Mouse (Mus musculus) embryonic facial prominence, embryonic 11.5 days (tissue): ENCODE data around the gene Uvrag. TPM values are rescaled to one million over a fixed set of nuclear protein-coding genes. Genes with fewer than 3 reads are reported as not detected.

Experiments
- ATAC-seq: fragments of 200-750 bp; cut with Nextera tagmentation; replicated peaks from 2 replicates; pipeline ENCODE4 v1.8.0; 2017; ENCODE audit warnings: low read depth; ENCODE audit not compliant: insufficient number of reproducible peaks, low FRiP score, low TSS enrichment
- DNase-seq: peaks from one replicate; pipeline ENCODE4 v3.0.0-alpha.2; 2015; ENCODE audit warnings: low spot score
- H3K27ac ChIP-seq: fragments of 300-500 bp; sonication (generic); replicated peaks from 2 replicates; pipeline ENCODE4 v1.5.1; 2014; ENCODE audit warnings: mild to moderate bottlenecking, low read depth, low read length, control low read depth
- H3K27me3 ChIP-seq: fragments of 300-500 bp; sonication (generic); 2 replicates; pipeline ENCODE4 v1.6.1; 2014; ENCODE audit warnings: mild to moderate bottlenecking, low read length, moderate library complexity, mixed read lengths; ENCODE audit not compliant: control insufficient read depth, insufficient read depth
- H3K36me3 ChIP-seq: fragments of 300-500 bp; sonication (generic); replicated peaks from 2 replicates; pipeline ENCODE4 v1.6.1; 2014; ENCODE audit warnings: low read depth, mild to moderate bottlenecking, low read length, moderate library complexity, mixed read lengths; ENCODE audit not compliant: control insufficient read depth, insufficient read depth
- H3K4me1 ChIP-seq: fragments of 300-500 bp; sonication (generic); 2 replicates; pipeline ENCODE4 v1.6.1; 2014; ENCODE audit warnings: low read length, mixed read lengths; ENCODE audit not compliant: control insufficient read depth, insufficient read depth
- H3K4me2 ChIP-seq: fragments of 300-500 bp; sonication (generic); 2 replicates; pipeline ENCODE4 v1.6.1; 2014; ENCODE audit warnings: low read depth, mild to moderate bottlenecking, control low read depth, low read length, moderate library complexity
- H3K4me3 ChIP-seq: fragments of 300-500 bp; sonication (generic); 2 replicates; pipeline ENCODE4 v1.5.1; 2014; ENCODE audit warnings: low read depth, low read length, control low read depth
- H3K9ac ChIP-seq: fragments of 300-500 bp; sonication (generic); replicated peaks from 2 replicates; pipeline ENCODE4 v1.6.1; 2014; ENCODE audit warnings: mild to moderate bottlenecking, control low read depth, low read length
- H3K9me3 ChIP-seq: fragments of 300-500 bp; sonication (generic); replicated peaks from 2 replicates; pipeline ENCODE4 v1.6.1; 2016; ENCODE audit warnings: mild to moderate bottlenecking, low read length, inconsistent platforms, mixed read lengths; ENCODE audit not compliant: control insufficient read depth
- WGBS: fragments of 180-500 bp; shearing (Covaris S2); extraction: QIAGEN DNeasy Blood & Tissue Kit; methylation state at CpG from one replicate; pipeline ENCODE4 v1.1.7; 2014; 5-methylcytosine and 5-hydroxymethylcytosine counted together
- polyA plus RNA-seq: library from polyadenylated mRNA; unstranded; fragments of >200 nt; fragmentation: Nextera tagmentation; extraction: Ambion mirVana; gene quantifications from 2 replicates; pipeline ENCODE4 v1.2.1, GENCODE M21; 2014

Uvrag gene
- polyA plus RNA-seq, 1 experiment from 2014 or later, result 15.5 TPM

- Histone ChIP-seq H3K4me1 (no peaks in the 10 kb centered on the region; the same call in 1 of the 2 replicates), H3K9me3 (no peaks in the 10 kb centered on the region), H3K9ac (no peak overlapping the region), H3K27me3 (no peaks in the 10 kb centered on the region), H3K27ac (no peak overlapping the region), H3K4me3 (no peak overlapping the region), H3K4me2 (no peak overlapping the region), H3K36me3 (no peaks in the 10 kb centered on the region)
- ATAC-seq (peak; percentile 50), DNase-seq (peak; percentile 21)
- 56% methylated on average over 8 of the region's 8 CpGs for WGBS
Measured at GRCm38 (mm10) chr7:99154648-99155151, 13.8 kb upstream of the Uvrag start.

GRCm38 (mm10) chr7:99153686-99154202, 12.8 kb upstream of the Uvrag start:
- ATAC-seq (no peak), DNase-seq (no peak)
- Histone ChIP-seq H3K4me1 (no peaks in the 10 kb centered on the region; the same call in 1 of the 2 replicates), H3K27me3 (no peaks in the 10 kb centered on the region), H3K4me2 (no peak overlapping the region), H3K27ac (no peak overlapping the region), H3K9ac (no peak overlapping the region), H3K9me3 (no peaks in the 10 kb centered on the region), H3K4me3 (no peak overlapping the region), H3K36me3 (no peaks in the 10 kb centered on the region)
- 83% methylated on average over 11 of the region's 11 CpGs for WGBS

DNA sequence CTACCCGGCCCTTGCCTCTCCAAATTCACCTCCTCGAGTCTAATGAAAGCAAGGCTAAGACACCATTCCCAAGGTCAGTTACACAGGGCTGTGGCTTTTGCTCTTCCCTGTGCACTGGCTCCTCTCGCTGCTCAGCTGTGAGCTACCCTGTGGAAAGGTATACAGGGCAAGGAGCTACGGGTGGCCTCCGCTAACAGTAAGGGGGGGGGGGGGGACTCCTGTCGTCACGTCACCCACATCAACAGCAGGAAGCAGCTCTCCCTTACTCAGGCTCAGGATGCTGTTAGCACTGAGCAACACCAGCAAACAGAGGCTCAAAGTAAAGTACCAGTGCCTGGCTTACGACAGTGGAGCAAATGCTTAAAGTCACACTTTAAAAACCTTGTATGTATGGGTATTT, 11.8 kb upstream of the Uvrag start:
- Histone ChIP-seq H3K4me3 (no peak overlapping the region), H3K4me2 (no peak overlapping the region), H3K27me3 (no peaks in the 10 kb centered on the region), H3K4me1 (no peaks in the 10 kb centered on the region; the same call in 1 of the 2 replicates), H3K9me3 (no peaks in the 10 kb centered on the region), H3K27ac (no peak overlapping the region), H3K36me3 (no peaks in the 10 kb centered on the region), H3K9ac (no peak overlapping the region)
- ATAC-seq (no peak), DNase-seq (no peak)
- WGBS, result 85% methylated on average over 8 of the region's 8 CpGs

DNA sequence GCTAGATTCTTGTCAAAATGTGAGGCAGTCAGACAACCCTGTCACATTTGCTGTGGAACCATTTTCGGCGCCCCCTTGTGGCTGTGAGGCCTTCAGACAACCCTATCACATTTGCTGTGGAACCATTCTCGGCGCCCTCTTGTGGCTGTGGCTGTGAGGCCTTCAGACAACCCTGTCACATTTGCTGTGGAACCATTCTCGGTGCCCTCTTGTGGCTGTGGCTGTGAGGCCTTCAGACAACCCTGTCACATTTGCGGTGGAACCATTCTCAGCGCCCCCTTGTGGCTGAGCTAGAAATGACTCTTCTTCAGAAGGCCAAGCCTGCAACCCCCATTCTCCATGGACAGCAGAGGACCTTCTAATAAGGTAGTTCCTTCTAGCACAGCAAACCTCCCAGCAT, 10.4 kb upstream of the Uvrag start:
- H3K4me3 ChIP-seq, result no peak overlapping the region
- ATAC-seq, result no peak
- no peak overlapping the region for H3K27ac ChIP-seq
- DNase-seq, result peak; percentile 97
- no peaks in the 10 kb centered on the region for H3K9me3 ChIP-seq
- WGBS, result 4% methylated on average over 7 of the region's 7 CpGs
- H3K4me1 ChIP-seq, result no peaks in the 10 kb centered on the region; the same call in 1 of the 2 replicates
- H3K4me2 ChIP-seq, result no peak overlapping the region
- no peaks in the 10 kb centered on the region for H3K36me3 ChIP-seq
- no peaks in the 10 kb centered on the region for H3K27me3 ChIP-seq
- no peak overlapping the region for H3K9ac ChIP-seq

GRCm38 (mm10) chr7:99149017-99149416, 8.1 kb upstream of the Uvrag start:
- WGBS, result 15% methylated on average over 1 of the region's 1 CpGs
- no peak overlapping the region for H3K9ac ChIP-seq
- H3K27me3 ChIP-seq, result no peaks in the 10 kb centered on the region
- no peaks in the 10 kb centered on the region for H3K4me1 ChIP-seq
- H3K36me3 ChIP-seq, result no peaks in the 10 kb centered on the region
- H3K27ac ChIP-seq, result no peak overlapping the region
- H3K9me3 ChIP-seq, result no peaks in the 10 kb centered on the region
- DNase-seq (no peak), ATAC-seq (no peak)
- no peak overlapping the region for H3K4me2 ChIP-seq
- no peak overlapping the region for H3K4me3 ChIP-seq

DNA sequence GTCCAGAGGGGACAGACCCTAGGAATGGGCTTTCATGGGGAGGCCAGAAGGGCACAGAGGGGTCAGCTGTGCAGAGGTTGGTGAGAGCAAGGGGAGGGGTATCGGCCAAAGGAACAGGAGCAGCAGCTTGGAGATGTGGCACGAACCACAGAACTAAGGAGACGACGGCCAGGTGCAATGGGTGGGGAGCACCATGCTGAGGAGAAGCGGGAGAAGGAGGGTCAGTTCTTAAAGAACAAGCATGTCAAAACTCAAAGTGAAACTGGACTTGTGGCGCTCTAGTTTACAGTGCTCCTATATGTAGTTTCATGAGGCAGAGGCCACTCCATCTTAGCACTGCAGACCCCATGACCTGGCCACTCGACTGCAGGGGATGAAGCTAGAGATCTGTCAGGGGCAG, 6.6 kb upstream of the Uvrag start:
- WGBS, result 82% methylated on average over 7 of the region's 7 CpGs
- Histone ChIP-seq H3K27ac (no peak overlapping the region), H3K27me3 (no peaks in the 10 kb centered on the region), H3K9me3 (no peaks in the 10 kb centered on the region), H3K36me3 (no peaks in the 10 kb centered on the region), H3K4me3 (no peak overlapping the region), H3K4me2 (no peak overlapping the region), H3K4me1 (peaks cover 2% of the 10 kb centered on the region; the same call in 1 of the 2 replicates), H3K9ac (no peak overlapping the region)
- ATAC-seq (no peak), DNase-seq (no peak)

DNA sequence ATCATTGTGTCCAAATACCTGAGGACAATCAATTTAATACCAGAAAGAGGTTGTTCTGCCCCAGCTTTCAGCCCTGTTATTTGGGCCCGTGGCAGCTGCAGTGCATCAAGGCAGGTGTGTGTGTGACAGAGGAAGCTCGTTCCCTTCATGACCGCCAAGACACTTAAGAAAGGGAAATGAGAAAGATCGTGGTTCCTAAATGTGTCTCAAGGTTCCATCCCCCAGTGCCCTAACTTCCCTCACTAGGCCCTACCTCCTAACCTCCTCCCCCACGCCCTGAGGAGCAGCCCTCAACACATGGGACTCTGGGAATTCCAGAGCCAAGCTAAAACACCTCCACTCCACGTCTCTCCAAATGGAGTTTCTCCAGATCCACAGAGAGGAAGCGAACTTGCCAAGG, 6.0 kb upstream of the Uvrag start:
- no peak for DNase-seq
- Histone ChIP-seq H3K27ac (no peak overlapping the region), H3K4me2 (no peak overlapping the region), H3K27me3 (no peaks in the 10 kb centered on the region), H3K9ac (no peak overlapping the region), H3K4me3 (no peak overlapping the region), H3K9me3 (no peaks in the 10 kb centered on the region), H3K36me3 (no peaks in the 10 kb centered on the region), H3K4me1 (peaks cover 2% of the 10 kb centered on the region; the same call in 1 of the 2 replicates)
- no peak for ATAC-seq
- 73% methylated on average over 7 of the region's 7 CpGs for WGBS

DNA sequence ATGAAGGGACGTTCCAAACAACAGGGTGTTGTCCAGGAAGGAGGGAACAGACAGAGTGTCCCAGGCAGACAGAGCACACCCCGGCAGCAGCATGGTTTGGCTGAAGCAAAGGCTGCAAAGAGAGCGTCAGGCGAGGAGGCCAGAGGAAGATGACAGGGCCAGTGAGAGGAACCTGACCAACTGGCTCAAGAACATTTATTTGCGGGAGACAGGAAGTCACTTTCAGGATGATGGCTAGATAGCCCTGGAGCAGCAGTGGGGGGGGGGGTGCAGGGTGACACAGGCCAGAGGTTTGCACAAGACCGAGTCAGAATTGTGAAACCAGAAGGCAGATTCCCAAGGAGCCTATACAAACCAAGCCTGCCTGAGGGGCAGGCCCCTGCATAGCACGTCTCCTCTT, 5.1 kb upstream of the Uvrag start:
- no peak overlapping the region for H3K4me3 ChIP-seq
- DNase-seq (no peak), ATAC-seq (no peak)
- WGBS, result 42% methylated on average over 7 of the region's 7 CpGs
- H3K4me1 ChIP-seq, result peaks cover 2% of the 10 kb centered on the region; the same call in 1 of the 2 replicates
- H3K9ac ChIP-seq, result no peak overlapping the region
- H3K36me3 ChIP-seq, result no peaks in the 10 kb centered on the region
- no peak overlapping the region for H3K4me2 ChIP-seq
- no peaks in the 10 kb centered on the region for H3K27me3 ChIP-seq
- no peaks in the 10 kb centered on the region for H3K9me3 ChIP-seq
- no peak overlapping the region for H3K27ac ChIP-seq
